Mouse (Mus musculus): ENCODE results near the gene Cdca8.

- TF ChIP-seq CTCF (IDR thresholded peaks at IDR 0.05; ENCODE audit: insufficient read depth, low read depth, low read length) (no peak), POLR2A (IDR thresholded peaks at IDR 0.05; ENCODE audit: insufficient read depth, low read depth, low read length) (no peak)
These were observed 31.1 kb upstream of the Cdca8 start for GRCm38 (mm10) chr4:124970194-124970593.
